Mouse (Mus musculus): ENCODE results near the gene Iffo2.

DNA sequence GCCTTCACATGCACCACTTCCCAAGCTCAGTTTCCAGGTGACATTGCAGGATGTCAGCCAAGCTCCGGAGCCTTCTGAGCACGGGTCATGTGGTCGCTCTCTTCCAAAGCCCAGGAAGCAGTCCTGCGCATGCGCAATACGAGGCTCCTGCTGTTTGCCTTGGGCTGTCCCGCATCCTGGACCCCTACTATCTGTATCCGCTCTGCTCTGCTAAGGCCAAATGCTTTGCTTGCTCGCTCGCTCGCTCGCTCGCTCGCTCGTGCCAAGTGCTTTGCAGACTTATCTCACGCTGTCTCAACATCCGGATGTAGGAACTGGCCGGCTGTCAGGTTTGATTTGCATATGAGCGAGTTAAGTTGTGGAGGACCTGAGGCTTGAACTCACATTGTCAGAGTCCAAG lies 25.6 kb downstream of the Iffo2 start:
- no peak for TF ChIP-seq POLR2A (IDR thresholded peaks at IDR 0.05; ENCODE audit: low read depth, low read length)
- no peak for TF ChIP-seq CTCF (IDR thresholded peaks at IDR 0.05; ENCODE audit: extremely low read depth, insufficient read length, insufficient replicate concordance, low read depth, low read length)

Data from small intestine, adult 2 months (tissue).